Mouse (Mus musculus) cortical plate, adult 2 months (tissue): Measurements from ENCODE around the gene Ugp2.

Source experiments
- CTCF ChIP-seq: fragments of 200-500 bp; IDR thresholded peaks from 2 replicates; pipeline ENCODE4 v1.5.1; 2011; ENCODE audit warnings: mild to moderate bottlenecking, control low read depth, low read length; ENCODE audit not compliant: insufficient read depth; ENCODE audit errors: extremely low read depth
- POLR2A ChIP-seq: fragments of 200-500 bp; IDR thresholded peaks from 2 replicates; pipeline ENCODE4 v1.6.1; 2011; ENCODE audit warnings: mild to moderate bottlenecking, low read length, control low read depth; ENCODE audit not compliant: insufficient read depth; ENCODE audit errors: extremely low read depth

GRCm38 (mm10) chr11:21332639-21333295, 38.2 kb downstream of the Ugp2 start:
- no peak for TF ChIP-seq CTCF
- no peak for TF ChIP-seq POLR2A
